Mouse (Mus musculus) CH12.LX (cell line): Measurements from ENCODE around the gene R3hdm2.

Experiments
- CTCF ChIP-seq, 2 experiments: IDR thresholded peaks in 1 of 2; conservative IDR thresholded peaks in 1 of 2; 2 replicates each; pipeline ENCODE4 v1.5.1; 2011 to 2012; ENCODE audit warnings: low read depth in 2 of 2, low read length in 2 of 2, improper control_type of control experiment in 1 of 2, inconsistent platforms in 1 of 2, mild to moderate bottlenecking in 1 of 2, moderate library complexity in 1 of 2
- E2F4 ChIP-seq: IDR thresholded peaks from 2 replicates; pipeline ENCODE4 v1.6.1; 2011; ENCODE audit warnings: low read depth, low read length, improper control_type of control experiment; ENCODE audit not compliant: insufficient replicate concordance
- EP300 ChIP-seq: IDR thresholded peaks from 2 replicates; pipeline ENCODE4 v1.6.1; 2011; ENCODE audit warnings: low read length, improper control_type of control experiment
- MAFK ChIP-seq: IDR thresholded peaks from 2 replicates; pipeline ENCODE4 v1.6.1; 2011; ENCODE audit warnings: low read length, improper control_type of control experiment; ENCODE audit not compliant: insufficient replicate concordance
- MAZ ChIP-seq: IDR thresholded peaks from 2 replicates; pipeline ENCODE4 v1.6.1; 2012; ENCODE audit warnings: low read depth, mild to moderate bottlenecking, inconsistent platforms, low read length, improper control_type of control experiment, moderate library complexity
- MEF2A ChIP-seq: IDR thresholded peaks from 2 replicates; pipeline ENCODE4 v1.6.1; 2014; ENCODE audit warnings: low read depth, mild to moderate bottlenecking, inconsistent platforms, low read length, improper control_type of control experiment, borderline replicate concordance
- MYC ChIP-seq: IDR thresholded peaks from 2 replicates; pipeline ENCODE4 v1.6.1; 2011; ENCODE audit warnings: low read depth, mild to moderate bottlenecking, improper control_type of control experiment, low read length
- POLR2A ChIP-seq: IDR thresholded peaks from 2 replicates; pipeline ENCODE4 v1.6.1; 2011; ENCODE audit warnings: low read depth, mild to moderate bottlenecking, improper control_type of control experiment, low read length
- RAD21 ChIP-seq: IDR thresholded peaks from 2 replicates; pipeline ENCODE4 v1.6.1; 2011; ENCODE audit warnings: low read depth, mild to moderate bottlenecking, low read length, improper control_type of control experiment, moderate library complexity
- RCOR1 ChIP-seq: conservative IDR thresholded peaks from 2 replicates; pipeline ENCODE4 v1.6.1; 2012; ENCODE audit warnings: low read depth, mild to moderate bottlenecking, inconsistent platforms, low read length, improper control_type of control experiment
- SMC3 ChIP-seq: IDR thresholded peaks from 2 replicates; pipeline ENCODE4 v1.6.1; 2011; ENCODE audit warnings: low read depth, low read length, improper control_type of control experiment

GRCm38 (mm10) chr10:127516576-127517260 is 136.6 kb downstream of the R3hdm2 start:
- no peak for TF ChIP-seq RCOR1
- TF ChIP-seq EP300: no peak
- no peak for TF ChIP-seq E2F4
- no peak for TF ChIP-seq MEF2A
- TF ChIP-seq POLR2A: no peak
- no peak for TF ChIP-seq RAD21
- no peak for TF ChIP-seq MAZ
- TF ChIP-seq MYC: no peak
- no peak for TF ChIP-seq CTCF (conservative IDR thresholded peaks at IDR 0.05 in 1 of 2, IDR thresholded peaks at IDR 0.05 in 1 of 2; ENCODE audit: low read depth in 2 of 2, low read length in 2 of 2)
- no peak for TF ChIP-seq SMC3
- TF ChIP-seq MAFK: no peak
